Comparison of ENCODE assay signal across 9 mouse cellular contexts in genomic region chr10:42697007-42697406, GRCm38 (mm10).
DNase-seq lines count a peak whose midpoint lies in the region; ATAC-seq and TF ChIP-seq lines count a peak whose summit lies in the region.
"Had no signal": no experiment of that assay in that cellular context is flagged by ENCODE, and none has a peak within 500 bp of the region (broad histone marks: within the 10 kb centered on the region; RNA-seq: fewer than 3 reads in every experiment).

No protein-coding gene starts in this region.

- H3K36me3 ChIP-seq in kidney, postnatal 0 days (ENCODE audit: insufficient read depth, low read length), result 0 out of 2 replicates have a peak, but pooled peaks cover 3% of the 10 kb centered on the region
- H3K36me3 ChIP-seq in liver, embryonic 11.5 days (ENCODE audit: control insufficient read depth, insufficient read depth, low read length), result peaks cover 3% of the 10 kb centered on the region; the same call in 1 of the 2 replicates
- H3K36me3 ChIP-seq: lung, embryonic 15.5 days had no signal

- TF ChIP-seq CTCF in kidney, postnatal 0 days (IDR thresholded peaks at IDR 0.05; ENCODE audit: low read depth), result peak; percentile 87

- H3K9me3 ChIP-seq in kidney, postnatal 0 days (replicated peaks; ENCODE audit: low read length), result no peaks in the 10 kb centered on the region
- H3K9me3 ChIP-seq in liver, embryonic 11.5 days (ENCODE audit: control insufficient read depth, low read length), result no peaks in the 10 kb centered on the region
- H3K9me3 ChIP-seq: lung, embryonic 15.5 days had no signal

- H3K9ac ChIP-seq in kidney, postnatal 0 days (ENCODE audit: low read depth, low read length), result no peak overlapping the region
- H3K9ac ChIP-seq in liver, embryonic 11.5 days (ENCODE audit: low read depth, low read length), result no peak overlapping the region
- H3K9ac ChIP-seq: lung, embryonic 15.5 days had no signal

- no peaks in the 10 kb centered on the region for H3K4me1 ChIP-seq in kidney, postnatal 0 days (replicated peaks; ENCODE audit: insufficient read depth, low read length)
- H3K4me1 ChIP-seq in liver, embryonic 11.5 days (replicated peaks; ENCODE audit: control insufficient read depth, insufficient read depth, low read length), result no peaks in the 10 kb centered on the region
- H3K4me1 ChIP-seq: lung, embryonic 15.5 days had no signal

- H3K4me2 ChIP-seq in kidney, postnatal 0 days (ENCODE audit: low read length), result no peak overlapping the region
- H3K4me2 ChIP-seq in liver, embryonic 11.5 days, result no peak overlapping the region
- H3K4me2 ChIP-seq: lung, embryonic 15.5 days had no signal

- H3K4me3 ChIP-seq in kidney, postnatal 0 days (replicated peaks; ENCODE audit: low read depth, low read length), result no peak overlapping the region
- no peak overlapping the region for H3K4me3 ChIP-seq in liver, embryonic 11.5 days (ENCODE audit: low read depth, low read length)
- H3K4me3 ChIP-seq: lung, embryonic 15.5 days had no signal

- 26% methylated on average over 8 of the region's 8 CpGs for WGBS in kidney, postnatal 0 days
- 23% methylated on average over 8 of the region's 8 CpGs for WGBS in liver, embryonic 11.5 days

- ATAC-seq in kidney, postnatal 0 days (replicated peaks; ENCODE audit: low FRiP score, low read depth), result peak; percentile 43
- no peak for ATAC-seq in liver, embryonic 11.5 days (replicated peaks; ENCODE audit: low FRiP score)

- H3K27ac ChIP-seq in kidney, postnatal 0 days, result no peak overlapping the region
- no peak overlapping the region for H3K27ac ChIP-seq in liver, embryonic 11.5 days (ENCODE audit: low read depth, low read length)
- H3K27ac ChIP-seq: lung, embryonic 15.5 days had no signal

- peak; percentile 87 for DNase-seq in CD4-positive, CD25-positive, alpha-beta regulatory T cell, adult 2 months (ENCODE audit: low read depth, low spot score)
- peak; percentile 82 for DNase-seq in MN1 (ENCODE audit: low spot score)
- DNase-seq in cerebellum, adult 11 months, result peak; percentile 33
- DNase-seq in frontal cortex, postnatal 10 days (ENCODE audit: low spot score in 2 of 2), result peak; percentile 25 to 61
- DNase-seq in kidney, postnatal 0 days (ENCODE audit: low spot score), result peak; percentile 74
- peak; percentile 51 for DNase-seq in liver, embryonic 11.5 days (ENCODE audit: low spot score)
- DNase-seq in retina, postnatal 1 day, result peak; percentile 80
- peak; percentile 68 for DNase-seq in urinary bladder, postnatal 14 days (ENCODE audit: low spot score)

- H3K27me3 ChIP-seq in kidney, postnatal 0 days (ENCODE audit: insufficient read depth, low read length), result no peaks in the 10 kb centered on the region
- no peaks in the 10 kb centered on the region for H3K27me3 ChIP-seq in liver, embryonic 11.5 days (replicated peaks; ENCODE audit: control insufficient read depth, insufficient read depth, low read length)
- H3K27me3 ChIP-seq: lung, embryonic 15.5 days had no signal

Comparison
In these comparisons a context has a peak if more than half of its experiments do, and no peak if none do; other contexts are left out.
1. DNase-seq: peak in every context shown above with its lines; median percentile 87 in CD4-positive, CD25-positive, alpha-beta regulatory T cell, adult 2 months; 82 in MN1; 80 in retina, postnatal 1 day; 74 in kidney, postnatal 0 days; 68 in urinary bladder, postnatal 14 days; 51 in liver, embryonic 11.5 days; 43 in frontal cortex, postnatal 10 days; 33 in cerebellum, adult 11 months.